Mouse (Mus musculus) left cerebral cortex, postnatal 25 days (tissue): ENCODE measurements around the gene Mkln1. TPM values are rescaled to one million over a fixed set of nuclear protein-coding genes. Genes with fewer than 3 reads are reported as not detected.

ENCODE experiments used
- total RNA-seq, 2 experiments: library from RNA; stranded (reverse); gene quantifications; 2 replicates each; pipeline ENCODE4 v1.2.3; 2021

Gene Mkln1
- total RNA-seq, 2 experiments from 2014 or later = 143 to 152 TPM

Other genes starting within 250 kb of the Mkln1 start
- gene Podxl, start 165.2 kb downstream of the Mkln1 start, total RNA-seq = 10 to 100 TPM; 15.1 to 18.0 TPM